Mouse (Mus musculus) stomach, embryonic 14.5 days (tissue): ENCODE results near the gene Txndc2. TPM values are rescaled to one million over a fixed set of nuclear protein-coding genes. Genes with fewer than 3 reads are reported as not detected.

ENCODE experiments used
- ATAC-seq: fragments of 200-750 bp; cut with Nextera tagmentation; 2 replicates; pipeline ENCODE4 v1.8.0; 2017; ENCODE audit warnings: low read depth, moderate TSS enrichment; ENCODE audit not compliant: insufficient number of reproducible peaks, insufficient read depth, low FRiP score
- H3K27ac ChIP-seq: fragments of 300-500 bp; sonication (generic); 2 replicates; pipeline ENCODE4 v1.5.1; 2014; ENCODE audit warnings: mild to moderate bottlenecking, low read length, moderate library complexity, mixed read lengths
- H3K27me3 ChIP-seq: fragments of 300-500 bp; sonication (generic); 2 replicates; pipeline ENCODE4 v1.6.1; 2014; ENCODE audit warnings: low read length, control low read depth, mixed read lengths; ENCODE audit not compliant: control insufficient read depth, insufficient read depth
- H3K36me3 ChIP-seq: fragments of 300-500 bp; sonication (generic); 2 replicates; pipeline ENCODE4 v1.6.1; 2014; ENCODE audit warnings: mild to moderate bottlenecking, control low read depth, low read length, moderate library complexity, mixed read lengths; ENCODE audit not compliant: control insufficient read depth, insufficient read depth
- H3K4me1 ChIP-seq: fragments of 300-500 bp; sonication (generic); 2 replicates; pipeline ENCODE4 v1.6.1; 2014; ENCODE audit warnings: low read length, control low read depth, mixed read lengths; ENCODE audit not compliant: control insufficient read depth, insufficient read depth
- H3K4me2 ChIP-seq: fragments of 300-500 bp; sonication (generic); replicated peaks from 2 replicates; pipeline ENCODE4 v1.6.1; 2014; ENCODE audit warnings: low read depth, low read length, control low read depth
- H3K4me3 ChIP-seq: fragments of 300-500 bp; sonication (generic); 2 replicates; pipeline ENCODE4 v1.5.1; 2014; ENCODE audit warnings: low read depth, low read length, control low read depth
- H3K9ac ChIP-seq: fragments of 300-500 bp; sonication (generic); replicated peaks from 2 replicates; pipeline ENCODE4 v1.6.1; 2014; ENCODE audit warnings: low read depth, mild to moderate bottlenecking, control low read depth, low read length, moderate library complexity, mixed read lengths
- H3K9me3 ChIP-seq: fragments of 300-500 bp; sonication (generic); 2 replicates; pipeline ENCODE4 v1.6.1; 2016; ENCODE audit warnings: low read depth, low read length, control low read depth; ENCODE audit not compliant: control insufficient read depth
- WGBS: fragments of 180-500 bp; shearing (Covaris S2); extraction: QIAGEN DNeasy Blood & Tissue Kit; methylation state at CpG from one replicate; pipeline ENCODE4 v1.1.7; 2014; 5-methylcytosine and 5-hydroxymethylcytosine counted together
- polyA plus RNA-seq: library from polyadenylated mRNA; unstranded; fragments of >200 nt; fragmentation: Nextera tagmentation; extraction: Ambion mirVana; gene quantifications from 2 replicates; pipeline ENCODE4 v1.2.1, GENCODE M21; 2014

Txndc2 gene
- polyA plus RNA-seq, 1 experiment from 2014 or later: not detected

GRCm38 (mm10) chr17:65648371-65649174 lies 6.6 kb upstream of the Txndc2 start:
- no peak overlapping the region for H3K27ac ChIP-seq
- H3K4me1 ChIP-seq: no peaks in the 10 kb centered on the region
- no peak overlapping the region for H3K4me2 ChIP-seq
- H3K4me3 ChIP-seq: no peak overlapping the region
- WGBS: 81% methylated on average over 9 of the region's 9 CpGs
- H3K9me3 ChIP-seq: no peaks in the 10 kb centered on the region
- H3K36me3 ChIP-seq: no peaks in the 10 kb centered on the region
- H3K9ac ChIP-seq: no peak overlapping the region
- no peaks in the 10 kb centered on the region for H3K27me3 ChIP-seq
- ATAC-seq: no peak

GRCm38 (mm10) chr17:65647961-65648360 lies 6.0 kb upstream of the Txndc2 start:
- Histone ChIP-seq H3K27me3 (no peaks in the 10 kb centered on the region), H3K36me3 (no peaks in the 10 kb centered on the region), H3K9ac (no peak overlapping the region), H3K27ac (no peak overlapping the region), H3K4me1 (0 out of 2 replicates have a peak, but pooled peaks cover 4% of the 10 kb centered on the region), H3K4me3 (no peak overlapping the region), H3K9me3 (no peaks in the 10 kb centered on the region), H3K4me2 (no peak overlapping the region)
- 61% methylated on average over 5 of the region's 5 CpGs for WGBS
- no peak for ATAC-seq

- Histone ChIP-seq H3K9me3 (no peaks in the 10 kb centered on the region), H3K9ac (no peak overlapping the region), H3K36me3 (no peaks in the 10 kb centered on the region), H3K27ac (no peak overlapping the region), H3K4me2 (no peak overlapping the region), H3K27me3 (no peaks in the 10 kb centered on the region), H3K4me3 (no peak overlapping the region), H3K4me1 (peaks cover 9% of the 10 kb centered on the region; the same call in 1 of the 2 replicates)
- no peak for ATAC-seq
- WGBS: 73% methylated on average over 6 of the region's 6 CpGs
Observed at GRCm38 (mm10) chr17:65647226-65647625, 5.3 kb upstream of the Txndc2 start.

- 56% methylated on average over 5 of the region's 5 CpGs for WGBS
- Histone ChIP-seq H3K4me2 (no peak overlapping the region), H3K27ac (peak overlapping the region; percentile 68; the same call in 1 of the 2 replicates), H3K27me3 (no peaks in the 10 kb centered on the region), H3K9me3 (no peaks in the 10 kb centered on the region), H3K4me3 (no peak overlapping the region), H3K9ac (no peak overlapping the region), H3K4me1 (peaks cover 9% of the 10 kb centered on the region; the same call in 1 of the 2 replicates), H3K36me3 (no peaks in the 10 kb centered on the region)
- ATAC-seq: no peak
Observed at GRCm38 (mm10) chr17:65643579-65643978, 1.6 kb upstream of the Txndc2 start.

GRCm38 (mm10) chr17:65643051-65643521 lies 1.1 kb upstream of the Txndc2 start:
- H3K4me1 ChIP-seq: peaks cover 9% of the 10 kb centered on the region; the same call in 1 of the 2 replicates
- H3K36me3 ChIP-seq: no peaks in the 10 kb centered on the region
- peak overlapping the region; percentile 68; the same call in 1 of the 2 replicates for H3K27ac ChIP-seq
- no peak overlapping the region for H3K9ac ChIP-seq
- ATAC-seq: peak; percentile 66; the same call in 1 of the 2 replicates
- WGBS: 28% methylated on average over 10 of the region's 10 CpGs
- H3K4me2 ChIP-seq: 0 out of 2 replicates have a peak overlapping the region, but pooled peaks have one; percentile 2
- H3K9me3 ChIP-seq: no peaks in the 10 kb centered on the region
- H3K4me3 ChIP-seq: no peak overlapping the region
- no peaks in the 10 kb centered on the region for H3K27me3 ChIP-seq

- Histone ChIP-seq H3K9ac (no peak overlapping the region), H3K4me2 (no peak overlapping the region), H3K27ac (peak overlapping the region; percentile 68; the same call in 1 of the 2 replicates), H3K27me3 (no peaks in the 10 kb centered on the region), H3K9me3 (no peaks in the 10 kb centered on the region), H3K4me3 (no peak overlapping the region), H3K4me1 (peaks cover 9% of the 10 kb centered on the region; the same call in 1 of the 2 replicates), H3K36me3 (no peaks in the 10 kb centered on the region)
- 70% methylated on average over 5 of the region's 5 CpGs for WGBS
- ATAC-seq: no peak
Observed at GRCm38 (mm10) chr17:65642578-65642991, 617 bp upstream of the Txndc2 start.

GRCm38 (mm10) chr17:65639144-65639543 lies 2.8 kb downstream of the Txndc2 start:
- no peak for ATAC-seq
- Histone ChIP-seq H3K27me3 (no peaks in the 10 kb centered on the region), H3K4me1 (peaks cover 9% of the 10 kb centered on the region; the same call in 1 of the 2 replicates), H3K27ac (no peak overlapping the region), H3K9ac (no peak overlapping the region), H3K4me3 (no peak overlapping the region), H3K9me3 (no peaks in the 10 kb centered on the region), H3K4me2 (no peak overlapping the region), H3K36me3 (no peaks in the 10 kb centered on the region)
- WGBS: 81% methylated on average over 1 of the region's 1 CpGs

GRCm38 (mm10) chr17:65635715-65636360 lies 6.1 kb downstream of the Txndc2 start:
- 58% methylated on average over 14 of the region's 14 CpGs for WGBS
- Histone ChIP-seq H3K4me1 (no peaks in the 10 kb centered on the region), H3K27me3 (no peaks in the 10 kb centered on the region), H3K4me3 (no peak overlapping the region), H3K9ac (no peak overlapping the region), H3K27ac (no peak overlapping the region), H3K36me3 (no peaks in the 10 kb centered on the region), H3K4me2 (no peak overlapping the region), H3K9me3 (no peaks in the 10 kb centered on the region)
- ATAC-seq: no peak
